Mouse (Mus musculus): ENCODE data around the gene Cntf.

The Cntf gene

DNA sequence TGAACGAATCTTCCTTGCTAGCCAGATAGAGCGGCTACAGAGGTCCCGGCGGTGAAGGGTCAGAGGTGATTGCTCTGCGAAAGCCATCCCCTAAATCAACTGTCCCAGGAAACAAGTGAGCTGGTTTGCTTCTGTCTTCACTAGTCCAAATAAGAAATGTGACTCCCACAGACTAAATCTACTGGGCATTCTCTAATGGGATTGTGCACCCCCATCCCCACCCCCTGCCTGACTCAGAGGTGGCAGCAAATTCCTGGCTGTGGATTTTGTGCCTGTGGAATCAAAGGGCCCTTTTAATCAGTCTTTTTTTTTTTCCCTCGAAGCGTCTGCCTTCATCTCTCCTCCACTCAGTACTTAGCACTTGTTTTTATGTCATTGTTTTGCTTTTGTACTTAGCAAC, at the start of gene Cntf:
Cntf (minus strand) TSS at position 325 of the 400 bp plus-strand sequence.
- no peak for DNase-seq

DNA sequence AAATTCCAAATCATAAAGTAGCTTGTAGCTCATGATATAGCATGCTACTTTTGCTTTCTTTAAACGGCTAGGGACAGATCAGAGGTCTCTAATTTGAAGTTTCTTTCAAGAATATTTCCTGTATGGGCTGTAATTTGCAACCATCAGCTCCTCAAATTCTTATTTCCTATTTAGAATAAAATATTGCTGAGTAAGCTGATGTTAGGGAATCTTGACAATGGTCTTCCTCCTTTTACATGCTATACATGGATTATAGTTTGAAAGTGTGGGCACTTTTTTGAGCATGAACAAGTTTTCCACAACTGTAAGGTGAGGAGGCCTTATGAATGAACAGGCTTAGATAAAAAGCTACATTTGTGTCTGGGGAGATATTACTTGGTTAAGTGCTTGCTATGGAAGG, 48.5 kb upstream of the Cntf start:
- DNase-seq: no peak

DNA sequence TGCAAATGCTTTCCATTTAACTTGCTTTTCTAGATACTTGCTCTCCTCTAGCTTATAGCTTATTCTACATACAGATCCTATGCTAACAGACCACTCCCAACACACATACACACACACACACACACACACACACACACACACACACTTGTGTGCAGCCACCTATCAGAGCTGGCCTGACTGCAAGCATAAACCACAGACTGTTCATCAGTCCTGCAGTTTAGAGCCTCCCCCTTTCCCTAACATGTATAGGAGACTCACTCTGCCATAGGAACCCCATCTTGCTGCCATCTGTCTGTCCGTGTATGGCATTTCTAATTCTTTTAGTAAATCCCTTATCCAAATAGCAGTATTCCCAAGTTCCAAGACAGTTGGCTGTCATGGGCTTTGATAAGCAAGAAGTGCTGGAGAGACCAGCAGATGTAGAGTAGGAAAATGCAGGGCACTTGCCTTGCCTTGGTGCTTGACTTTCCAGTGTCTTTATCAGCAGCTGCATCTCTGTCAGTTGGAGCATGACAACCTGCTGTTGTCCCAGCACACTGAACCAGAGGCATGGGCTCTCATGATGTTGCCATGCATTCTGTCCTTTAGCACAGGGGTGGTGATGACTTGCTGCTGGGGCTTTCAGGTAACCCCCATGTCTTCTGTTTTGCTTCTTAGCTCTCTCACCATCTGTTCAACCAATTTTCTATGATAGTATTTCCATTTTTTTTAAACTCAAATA, 47.4 kb upstream of the Cntf start:
- DNase-seq: no peak

DNA sequence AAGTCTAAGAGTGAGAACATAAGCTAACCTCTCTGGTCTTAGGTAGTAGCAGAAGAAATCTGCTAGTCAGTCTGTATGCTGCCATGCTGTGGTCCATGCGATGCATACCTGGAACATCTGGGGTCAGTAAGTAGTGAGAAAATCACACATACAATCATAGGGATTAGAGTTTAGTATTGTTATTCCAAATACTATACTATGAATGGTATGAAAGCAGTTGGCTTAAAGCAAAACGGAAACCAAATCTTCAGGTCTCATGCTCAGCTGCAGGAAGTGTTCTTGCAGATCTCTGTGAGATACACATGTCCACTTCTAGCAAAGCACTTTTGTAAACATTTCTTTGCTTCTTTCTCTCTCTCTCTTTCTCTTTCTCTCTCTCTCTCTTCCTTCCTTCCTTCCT, 40.8 kb upstream of the Cntf start:
- no peak for DNase-seq

DNA sequence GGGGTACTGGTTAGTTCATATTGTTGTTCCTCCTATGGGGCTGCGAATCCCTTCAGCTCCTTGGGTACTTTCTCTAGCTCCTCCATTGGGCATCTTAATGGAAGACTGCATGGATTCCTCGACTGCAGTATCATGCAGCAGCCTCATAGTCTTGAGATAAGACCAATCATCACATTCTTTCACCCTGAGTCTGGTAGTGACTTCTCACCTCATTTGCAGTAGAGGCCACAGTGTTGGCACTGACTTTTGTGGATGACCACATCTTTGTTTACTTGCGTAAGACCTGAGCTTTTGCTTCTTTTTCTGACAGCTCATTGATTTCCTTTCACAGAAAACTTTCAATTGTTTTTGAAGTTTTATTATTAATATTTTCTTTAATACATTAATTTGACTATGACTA, 40.3 kb upstream of the Cntf start:
- DNase-seq: peak in 1 of 2 experiments; percentile 12

DNA sequence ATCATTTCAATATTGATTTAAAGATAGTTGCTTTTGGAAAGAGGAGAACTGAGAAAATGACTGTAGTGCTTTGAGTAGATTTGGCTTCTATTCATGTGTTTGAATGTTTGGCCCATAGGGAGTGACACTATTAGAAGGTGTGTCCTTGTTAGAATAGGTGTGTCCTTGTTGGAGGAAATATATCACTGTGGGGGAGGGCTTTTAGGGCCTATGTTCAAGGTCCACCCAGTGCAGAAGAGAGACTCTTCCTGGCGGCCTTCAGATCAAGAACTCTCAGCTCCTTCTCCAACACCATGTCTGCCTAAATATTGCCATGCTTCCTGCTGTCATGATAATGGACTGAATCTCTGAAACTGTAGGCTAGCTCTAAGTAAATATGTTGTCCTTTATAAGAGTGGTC, 38.8 kb upstream of the Cntf start:
- no peak for DNase-seq

DNA sequence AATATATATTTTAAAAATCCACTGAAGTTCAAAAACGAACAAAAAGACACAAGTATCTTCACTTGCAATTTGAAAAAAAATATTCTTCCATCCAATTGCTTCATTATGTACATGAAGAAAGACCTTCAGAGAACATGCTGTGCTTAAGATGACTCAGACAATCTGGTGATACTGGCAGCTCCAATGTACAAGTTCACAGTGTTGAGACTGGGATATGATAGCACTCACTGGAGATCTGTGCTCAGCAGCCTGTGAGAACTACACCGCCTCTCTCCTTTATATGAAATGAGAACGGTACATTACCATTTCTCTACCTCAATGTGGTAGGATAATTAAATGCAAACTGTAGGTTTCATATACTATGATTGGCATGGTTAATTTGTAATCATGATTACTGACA, 37.4 kb upstream of the Cntf start:
- DNase-seq: no peak

DNA sequence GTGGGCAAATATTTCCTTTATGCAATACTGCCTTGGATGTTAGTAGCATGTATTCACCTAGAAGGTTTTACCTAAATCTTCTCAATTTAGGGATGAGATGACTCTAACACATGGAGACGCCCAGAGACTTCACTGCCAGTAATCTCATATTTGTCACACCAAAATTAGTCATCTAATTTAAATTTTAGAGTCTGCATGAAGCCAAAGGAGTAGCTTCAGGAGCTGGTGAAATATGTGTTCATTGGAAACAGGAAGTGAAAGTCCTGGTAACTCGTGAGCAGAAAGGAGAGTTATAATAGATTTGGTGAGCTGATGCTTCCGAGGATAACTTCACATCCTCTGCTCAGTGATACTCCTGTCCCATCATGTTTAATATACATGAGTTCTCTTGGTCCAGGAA, 35.6 kb upstream of the Cntf start:
- no peak for DNase-seq

DNA sequence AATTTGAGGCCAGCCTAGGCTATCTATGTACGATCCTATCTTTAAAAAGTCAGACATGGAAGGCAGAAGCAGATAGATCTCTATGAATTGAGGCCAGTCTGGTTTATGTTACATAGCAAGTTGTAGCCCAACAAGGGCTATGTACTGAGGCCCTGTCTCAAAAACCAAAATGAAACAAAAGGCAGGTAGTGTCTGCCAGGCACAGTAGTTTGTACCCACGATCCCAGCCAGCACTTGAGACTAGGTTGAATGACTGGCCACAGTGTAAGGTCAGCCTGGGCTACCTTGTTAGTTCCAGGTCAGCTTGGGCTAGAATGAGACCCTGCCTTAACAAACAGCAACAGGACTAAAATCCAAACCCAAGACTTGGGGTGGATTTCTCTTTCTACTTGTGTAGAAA, 35.2 kb upstream of the Cntf start:
- no peak for DNase-seq

DNA sequence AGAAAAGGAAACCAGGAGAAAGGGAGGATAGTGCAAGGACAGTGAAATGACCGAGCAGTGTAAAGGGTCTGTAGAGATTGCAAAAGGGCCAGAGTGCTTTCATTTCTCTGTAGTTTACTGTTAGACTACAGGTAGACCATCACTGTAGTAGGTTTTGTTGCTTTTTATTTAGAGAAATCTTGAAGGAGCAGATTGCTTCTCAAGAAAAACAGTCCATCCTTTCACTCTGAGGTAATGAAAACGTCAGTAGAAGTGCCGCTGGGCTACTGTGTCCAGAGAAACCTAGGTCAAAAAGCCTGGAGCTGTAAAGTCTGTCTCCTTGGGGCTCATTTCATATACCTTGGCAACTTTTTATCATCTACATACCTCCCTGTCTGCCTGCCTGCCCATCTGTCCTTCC, 33.6 kb upstream of the Cntf start:
- DNase-seq: no peak

DNA sequence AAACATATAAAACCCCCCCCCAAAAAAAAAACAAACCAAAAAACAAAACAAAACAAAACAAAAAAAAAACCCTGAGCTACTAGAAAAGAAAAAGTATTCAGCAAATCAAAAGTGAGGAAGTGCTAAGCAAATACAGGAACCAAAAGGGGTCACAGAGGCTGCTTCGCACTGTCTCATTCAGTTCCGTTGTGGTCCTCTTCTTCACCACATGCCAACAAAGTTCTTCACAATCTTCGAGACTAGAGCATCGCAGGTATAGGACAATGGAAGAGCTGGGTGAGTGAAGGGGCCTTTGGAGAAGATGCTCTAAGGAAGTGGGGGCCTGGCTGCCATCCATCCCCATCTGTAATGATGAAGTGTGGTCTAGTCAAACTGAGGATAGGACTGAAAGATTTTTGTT, 33.0 kb upstream of the Cntf start:
- DNase-seq: peak; percentile 11 to 15

DNA sequence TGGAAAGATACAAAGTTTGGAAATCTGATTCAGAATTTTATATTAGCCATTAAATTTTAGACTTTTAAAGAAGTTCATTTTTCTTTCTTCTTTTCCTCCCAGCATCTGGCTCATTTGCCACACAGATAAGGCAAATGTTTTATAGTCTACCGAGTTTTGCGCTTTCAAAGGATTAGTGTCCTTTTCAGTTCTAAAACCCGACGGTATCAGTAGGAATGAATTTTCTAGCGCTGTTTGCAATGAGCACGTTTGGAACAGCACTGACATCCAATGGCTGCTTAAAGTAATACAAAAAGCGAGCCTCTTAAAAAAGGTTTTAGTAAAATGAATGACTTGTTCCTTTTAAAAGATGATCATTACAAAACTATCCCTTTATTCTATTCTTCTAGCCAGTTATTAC, 31.6 kb upstream of the Cntf start:
- peak in 1 of 2 experiments; percentile 25 for DNase-seq

DNA sequence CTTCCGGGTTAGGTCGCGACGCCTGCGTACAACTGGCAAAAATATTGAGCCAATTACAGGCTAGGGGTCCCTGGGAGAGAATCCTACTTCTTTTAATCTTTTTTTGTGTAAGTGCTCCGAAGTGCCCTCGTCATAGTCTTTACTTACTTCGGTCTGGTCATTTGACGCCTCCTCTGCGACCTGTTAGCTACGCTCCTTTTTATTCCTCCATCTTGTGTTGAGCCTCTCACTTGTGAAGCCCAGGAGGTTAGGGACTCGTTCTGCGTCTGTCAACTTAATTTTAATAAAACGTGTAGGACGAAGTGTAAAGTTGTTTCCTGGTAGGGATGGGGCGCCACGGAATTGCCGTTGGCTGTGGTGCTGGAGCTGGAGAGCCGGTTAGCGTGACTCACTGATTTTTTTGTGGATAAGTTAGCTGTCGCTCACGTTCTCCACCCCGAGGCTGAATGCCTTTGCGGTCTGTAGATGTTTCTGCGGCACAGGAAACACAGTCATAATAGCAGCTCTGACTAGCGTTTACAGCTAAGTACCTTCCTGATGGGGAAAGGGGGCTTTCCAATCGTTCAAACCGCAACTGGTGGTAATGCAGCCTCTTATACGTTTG, 31.0 kb upstream of the Cntf start:
- DNase-seq: peak; percentile 74

DNA sequence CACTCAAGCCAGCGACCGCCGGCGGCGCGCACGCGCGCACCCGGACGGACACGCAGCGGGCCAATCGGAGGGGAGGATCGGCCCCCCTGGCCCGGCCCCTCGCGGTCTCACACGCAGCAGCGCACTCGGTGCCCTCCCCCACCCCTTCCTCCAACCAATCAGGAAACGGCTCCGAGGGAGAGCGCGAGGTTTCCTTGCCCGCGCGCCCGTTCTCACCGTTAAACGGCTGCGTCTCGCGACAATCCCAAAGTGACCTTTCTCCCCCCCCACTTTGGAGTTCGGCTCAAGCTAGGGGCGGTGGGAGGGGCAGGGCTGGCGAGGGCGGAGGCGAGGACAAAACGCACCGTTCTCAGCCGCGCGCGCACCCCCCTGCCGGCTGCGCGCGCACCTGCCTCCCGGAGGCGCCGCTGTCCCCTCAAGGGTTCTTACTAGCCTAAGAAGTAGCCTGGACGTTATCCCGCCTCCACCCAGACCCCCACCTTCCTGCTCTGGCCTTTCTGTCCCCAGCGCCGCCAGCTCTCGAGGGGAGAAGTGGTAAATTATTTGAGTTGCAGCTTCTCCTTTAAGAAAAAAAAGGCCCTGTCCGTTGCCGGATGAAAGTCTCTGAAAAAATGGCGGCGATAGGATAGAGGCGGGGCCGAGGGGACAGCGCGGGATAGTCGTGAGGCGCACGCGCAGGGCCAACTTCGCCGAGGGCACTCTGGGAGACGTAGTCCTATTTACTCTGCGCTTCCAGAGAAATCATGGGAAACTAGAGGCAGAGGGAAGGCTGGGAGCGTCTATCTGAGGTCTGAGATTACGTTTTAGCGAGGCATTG, 30.3 kb upstream of the Cntf start, which contains the start of the genes Zfp91 and Lpxn:
Zfp91 (minus strand) TSS at position 616 of the 817 bp plus-strand sequence.
Lpxn (plus strand) TSS at position 683 of the 817 bp plus-strand sequence.
- DNase-seq: peak; percentile 98

DNA sequence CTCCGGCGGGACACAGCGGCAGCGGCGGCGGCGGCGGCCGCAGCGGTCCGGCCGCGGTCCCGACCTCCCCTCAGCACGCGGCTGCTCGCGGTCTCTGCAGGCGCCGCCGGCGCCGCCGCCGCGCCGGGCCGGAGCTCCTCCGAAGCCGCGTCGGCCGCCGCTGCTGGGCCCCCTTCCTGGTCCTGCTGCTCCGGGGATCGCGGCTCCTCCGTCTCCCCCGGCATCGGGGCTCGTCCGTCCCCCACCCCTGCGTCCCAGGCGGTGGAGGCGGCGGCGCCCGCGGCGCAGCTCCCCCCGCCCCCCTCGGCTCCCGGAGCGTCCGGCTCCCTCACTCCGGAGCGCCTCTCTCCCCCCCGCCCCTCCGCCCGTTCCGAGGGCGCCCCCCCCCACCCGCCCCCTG, 29.7 kb upstream of the Cntf start:
- DNase-seq: no peak

DNA sequence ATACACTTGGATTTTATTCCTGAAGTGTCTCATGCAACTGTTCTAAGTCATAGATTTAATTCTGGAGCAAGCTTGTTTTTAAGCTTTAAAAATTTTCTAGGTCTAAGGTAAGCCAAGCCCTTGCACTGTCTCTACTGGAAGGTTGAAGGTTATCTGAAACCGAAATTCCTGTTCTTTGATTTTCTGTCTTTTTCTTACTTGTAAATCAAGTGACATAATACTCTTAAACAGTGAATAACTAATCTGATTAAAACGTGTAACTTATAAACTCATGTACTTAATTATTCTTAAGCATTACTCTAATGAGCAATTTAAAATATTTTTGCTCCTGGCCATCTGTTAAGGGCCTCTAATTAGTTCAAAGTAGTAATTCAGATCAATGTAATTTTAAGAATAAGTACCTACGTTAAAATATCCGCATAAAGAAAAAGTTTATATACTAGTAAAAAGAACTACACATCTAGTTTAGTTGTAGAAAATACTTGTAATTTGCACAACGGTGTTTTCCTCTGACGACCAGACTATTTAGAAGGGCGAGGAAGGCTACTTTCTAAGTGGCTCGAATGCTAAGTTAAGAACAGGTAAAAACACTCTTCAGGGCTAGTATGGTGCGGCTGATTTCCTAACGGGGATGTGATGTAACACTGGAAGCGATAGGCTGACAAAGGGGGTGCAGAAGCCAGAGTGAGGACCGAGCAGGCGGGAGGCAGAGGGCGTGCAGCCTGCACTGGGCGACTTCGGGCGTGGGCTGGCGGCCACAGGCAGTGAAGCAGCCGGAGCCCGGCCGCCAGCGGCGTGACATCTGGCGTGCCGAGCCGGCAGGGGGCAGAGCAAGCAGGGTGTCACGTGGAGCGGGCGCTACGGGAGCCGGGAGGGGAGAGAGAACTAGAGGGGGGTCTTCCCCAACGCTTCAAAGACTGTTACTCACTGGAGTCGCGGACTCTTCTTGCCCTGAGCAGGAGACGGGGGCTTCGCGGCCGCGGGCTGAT, 28.9 kb upstream of the Cntf start:
- DNase-seq: peak; percentile 94 to 95

DNA sequence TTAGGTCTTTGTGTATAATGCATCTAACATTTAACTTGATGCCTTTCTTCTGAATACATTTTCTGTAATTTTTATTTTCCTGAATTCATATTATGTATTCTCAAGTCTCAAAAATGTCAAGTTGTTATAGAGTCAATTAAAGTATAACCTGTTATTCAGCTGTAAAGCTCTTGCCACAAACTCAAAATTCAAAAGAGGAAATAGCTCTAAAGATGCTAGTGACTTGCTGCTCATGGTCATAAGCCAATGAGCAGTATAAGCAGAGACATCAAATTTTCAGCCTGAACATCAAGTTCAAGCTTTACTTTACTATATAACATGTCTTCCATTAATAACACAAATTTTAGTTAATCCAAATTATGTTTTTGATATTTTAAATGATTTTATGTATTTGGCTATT, 26.9 kb upstream of the Cntf start:
- DNase-seq: no peak

DNA sequence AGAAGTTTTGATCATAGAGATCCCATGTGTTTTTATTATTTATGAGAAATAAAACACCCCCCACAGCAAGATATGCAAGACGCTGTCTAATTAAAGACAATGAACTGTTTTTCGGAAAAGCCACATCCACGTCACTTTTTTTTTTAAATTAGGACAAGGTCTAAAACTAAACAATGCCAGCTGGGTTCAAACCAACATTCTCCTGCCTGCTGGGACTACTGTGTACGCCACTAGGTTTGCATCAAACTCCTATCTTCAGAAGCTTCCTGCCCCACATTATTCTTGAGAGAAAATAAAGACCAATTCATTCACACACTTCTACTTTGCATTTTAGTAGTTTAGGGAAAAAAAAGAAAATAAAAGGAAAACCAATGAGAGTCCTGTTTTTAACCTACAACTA, 22.3 kb upstream of the Cntf start:
- DNase-seq: no peak

DNA sequence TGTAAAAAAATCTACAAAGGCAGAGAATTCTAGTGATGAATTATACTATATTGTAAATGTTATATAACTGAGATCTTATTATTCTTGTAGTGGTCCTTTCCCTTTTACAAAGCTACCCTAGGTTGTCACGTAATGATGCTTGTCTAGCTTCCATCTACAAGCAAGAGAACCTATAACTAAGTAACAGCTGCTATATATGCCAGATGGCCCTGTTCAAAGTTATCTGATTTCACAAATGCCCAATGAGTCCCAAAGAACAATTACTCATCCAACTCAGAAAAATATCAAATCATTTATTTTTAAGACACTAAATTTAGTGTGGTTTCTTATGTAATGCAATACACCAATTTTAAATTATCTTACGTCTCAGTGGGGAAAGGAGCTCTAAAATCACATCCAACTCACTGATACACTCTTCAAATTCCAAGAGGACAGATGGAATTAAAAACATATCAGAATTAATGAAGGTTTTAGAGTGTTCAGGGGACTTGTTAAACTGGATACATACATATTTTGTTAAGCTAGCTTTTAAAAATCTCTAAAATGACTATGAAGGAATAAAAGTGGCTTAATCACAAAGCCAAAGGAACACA, 21.5 kb upstream of the Cntf start:
- DNase-seq: no peak

DNA sequence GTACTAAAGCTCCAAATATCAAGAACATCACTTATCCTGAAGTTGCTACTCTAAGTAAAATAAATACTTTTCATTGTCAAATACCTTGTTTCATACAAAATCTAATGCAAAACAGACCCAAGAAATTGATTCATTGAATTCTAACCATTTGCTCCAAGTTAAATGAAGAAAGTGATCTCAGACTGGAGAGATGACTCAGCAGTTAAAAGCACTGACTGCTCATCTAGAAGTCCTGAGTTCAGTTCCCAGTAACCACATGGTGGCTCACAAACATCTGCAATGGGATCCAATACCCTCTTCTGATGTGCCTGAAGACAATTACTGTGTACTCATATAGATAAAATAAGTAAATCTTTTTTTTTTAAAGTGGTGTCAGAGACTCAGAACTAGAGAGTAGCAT, 15.0 kb upstream of the Cntf start:
- no peak for DNase-seq

DNA sequence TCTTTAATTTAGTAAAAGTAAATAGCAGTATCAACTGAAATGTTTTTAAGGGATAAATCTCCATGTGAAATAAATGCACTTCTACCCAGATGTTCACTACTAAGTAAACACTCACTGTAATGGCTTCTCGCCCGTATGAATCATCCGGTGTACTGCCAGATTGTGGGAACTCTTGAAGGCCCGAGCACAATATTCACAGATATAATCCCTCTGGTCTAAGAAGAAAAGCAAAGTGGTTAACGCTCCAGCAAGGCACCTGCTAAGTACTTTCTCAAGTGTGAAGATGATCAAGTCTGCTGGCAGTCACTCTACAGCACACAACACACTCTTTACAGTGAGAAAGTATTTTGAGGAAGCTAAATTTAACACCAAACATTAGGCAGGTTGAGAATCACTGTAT, 5.5 kb upstream of the Cntf start:
- peak in 1 of 2 experiments; percentile 51 for DNase-seq
